Mouse (Mus musculus): ENCODE results near the gene Btg1.

GRCm38 (mm10) chr10:96569469-96569868, 47.3 kb upstream of the Btg1 start:
- TF ChIP-seq CTCF (IDR thresholded peaks at IDR 0.05) (no peak), POLR2A (IDR thresholded peaks at IDR 0.05; ENCODE audit: insufficient read depth, low read depth, low read length) (no peak), EP300 (IDR thresholded peaks at IDR 0.05; ENCODE audit: insufficient read depth, low read depth, low read length) (no peak)
